Mouse (Mus musculus) right cerebral cortex, postnatal 4 days (tissue): Measurements from ENCODE around the gene Lrmda.

Experiments used
- DNase-seq: peaks from one replicate; pipeline ENCODE4 v3.0.0-alpha.2; 2022

Lrmda gene

GRCm38 (mm10) chr14:22101961-22102805, 82.7 kb downstream of the Lrmda start:
- no peak for DNase-seq

DNA sequence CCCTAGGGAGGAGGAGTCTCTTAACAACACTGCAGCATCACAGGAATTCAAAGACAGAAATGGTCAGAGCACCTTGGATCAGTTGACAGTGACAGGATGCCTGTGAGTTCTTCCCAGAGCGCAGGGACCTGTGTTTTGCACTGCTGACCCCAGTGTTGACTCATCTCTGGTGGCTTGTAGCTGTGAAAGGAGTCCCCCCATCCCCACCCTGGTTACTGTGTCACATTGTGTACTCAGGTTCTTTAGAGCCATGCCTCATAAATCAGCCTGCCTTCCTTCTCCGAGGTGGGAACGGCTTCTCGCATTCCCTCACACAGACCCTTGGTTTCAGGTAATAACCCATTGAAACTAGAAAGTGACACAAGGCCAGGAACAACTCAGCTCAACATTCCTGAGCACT, 86.3 kb downstream of the Lrmda start:
- no peak for DNase-seq

DNA sequence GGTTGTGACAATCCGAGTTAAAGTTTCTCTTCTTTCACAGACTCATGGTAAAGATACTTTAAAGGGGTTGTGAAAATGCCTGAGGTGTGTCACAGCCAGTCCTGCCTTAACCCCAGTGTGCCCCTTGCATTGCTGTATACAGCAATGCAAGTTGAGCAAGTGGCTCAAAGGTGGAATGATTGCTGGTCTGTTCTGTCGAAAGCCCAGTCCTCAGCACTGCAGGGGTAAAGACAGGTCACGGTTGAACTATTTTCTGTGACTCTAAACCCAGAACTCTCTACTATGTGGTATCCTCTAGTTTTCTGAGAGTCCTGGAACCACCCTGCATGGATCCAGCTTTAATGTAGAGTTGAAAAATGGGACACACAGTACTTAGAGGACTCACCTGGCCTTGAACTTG, 87.3 kb downstream of the Lrmda start:
- no peak for DNase-seq

DNA sequence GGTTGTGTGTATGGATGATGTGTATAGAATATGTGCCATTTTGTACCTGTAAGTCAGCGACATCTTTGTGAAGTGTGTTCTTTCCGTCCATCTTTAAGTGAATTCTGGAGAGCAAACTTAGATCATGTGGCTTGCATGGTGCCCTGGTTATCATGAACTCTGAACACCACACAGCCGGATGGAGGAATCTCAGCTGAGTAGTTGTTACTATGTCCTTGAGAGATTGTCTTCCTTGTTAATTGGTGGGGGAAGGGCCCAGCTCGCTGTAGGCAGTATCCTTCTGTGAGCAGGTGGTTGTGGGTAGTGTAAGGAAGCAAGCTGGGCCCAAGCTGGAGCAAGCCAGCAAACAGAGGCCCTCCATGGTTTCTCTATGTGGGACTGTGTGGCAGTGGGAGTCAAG, 89.9 kb downstream of the Lrmda start:
- DNase-seq, result no peak

DNA sequence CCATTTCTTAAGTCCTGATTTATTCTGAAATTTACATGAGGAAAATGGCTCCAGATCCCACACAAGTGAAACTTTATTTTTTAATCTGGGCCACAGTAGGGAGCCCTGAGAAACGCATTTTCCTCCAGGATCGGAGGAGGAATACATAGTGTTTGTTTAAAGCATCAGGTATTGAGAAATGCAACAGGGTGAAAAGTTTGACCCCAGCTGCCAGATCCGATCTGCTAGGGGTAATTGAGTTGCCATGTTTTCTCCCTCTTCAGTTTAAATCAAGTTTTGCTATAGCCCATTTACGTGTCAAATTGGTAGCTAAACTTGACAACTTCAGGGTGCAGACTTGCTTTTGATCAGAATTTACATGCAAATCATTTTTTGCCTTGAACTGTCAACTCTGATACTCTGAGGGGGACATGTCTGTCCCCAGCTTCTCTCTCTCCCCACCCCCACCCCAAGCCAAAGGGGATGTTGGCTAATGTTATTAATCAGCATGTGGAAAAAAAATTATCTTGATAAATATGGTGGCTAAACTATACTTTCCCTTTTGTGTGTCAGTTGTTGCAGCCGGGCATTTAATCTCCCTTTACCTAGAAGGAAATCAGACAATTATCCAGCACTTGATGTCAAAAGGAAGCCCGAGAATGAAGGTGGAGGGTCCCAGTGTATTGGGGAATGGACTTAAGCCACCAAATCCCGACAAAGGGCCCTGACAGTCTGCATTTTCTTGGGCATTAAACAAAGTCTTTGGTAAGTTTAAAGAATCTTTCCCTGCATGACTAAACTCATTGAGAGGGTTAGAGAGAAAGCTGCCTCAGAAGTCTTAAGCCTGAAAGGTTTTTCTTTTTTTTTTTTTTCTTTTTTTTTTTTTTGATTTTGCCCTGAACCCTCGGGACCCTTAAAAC, 94.2 kb downstream of the Lrmda start:
- no peak for DNase-seq

DNA sequence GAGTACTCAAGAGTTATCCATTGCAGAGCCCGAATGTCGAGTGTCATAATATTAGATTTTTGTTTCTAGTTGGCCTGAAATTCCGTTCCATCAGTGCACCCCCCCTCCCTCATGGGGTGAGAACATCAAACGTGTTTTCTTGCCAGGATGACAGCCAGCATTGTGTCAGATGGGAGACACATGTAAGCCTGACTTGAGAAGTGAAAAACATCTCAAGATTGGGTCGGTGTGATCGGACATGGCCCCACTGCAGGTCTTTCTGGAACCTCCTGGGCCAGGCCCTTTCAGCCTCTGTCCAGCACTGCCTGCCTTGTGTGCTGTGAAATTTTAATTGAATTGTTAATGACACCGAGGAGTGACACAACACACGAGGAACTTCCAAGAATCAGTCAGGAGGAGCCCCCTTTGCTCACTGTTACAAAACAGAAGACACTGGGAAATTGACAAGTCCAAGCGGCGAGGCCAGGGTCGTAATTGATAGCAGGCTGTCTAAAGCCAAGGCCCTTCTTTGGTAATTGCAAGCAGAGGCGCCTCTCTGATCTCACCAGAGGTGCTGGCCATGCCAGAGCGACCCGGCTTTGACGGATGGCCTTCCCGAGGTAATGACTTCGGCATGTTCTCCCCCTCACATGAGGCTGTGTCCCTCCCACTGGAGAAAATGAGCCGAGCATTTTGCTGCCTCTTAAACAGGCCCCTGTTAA, 95.3 kb downstream of the Lrmda start:
- no peak for DNase-seq

DNA sequence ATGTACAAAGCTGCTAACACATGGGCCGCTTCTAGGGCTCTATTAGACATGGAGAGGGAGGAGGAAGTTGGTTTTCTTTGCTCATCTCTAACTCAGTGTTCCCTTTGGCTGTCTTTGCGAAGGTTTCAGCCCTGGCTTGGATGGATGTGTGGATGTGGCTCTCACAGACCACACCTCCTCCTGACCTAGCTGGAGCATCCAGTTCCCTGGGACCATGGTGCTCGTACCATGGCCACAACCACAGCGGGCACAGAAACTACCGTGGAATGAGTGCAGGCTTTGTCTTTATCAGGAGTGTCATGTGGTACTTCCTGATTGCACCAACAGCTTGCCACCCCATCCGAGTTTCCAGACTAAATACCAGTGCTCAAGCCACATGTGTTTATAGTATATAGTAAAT, 98.6 kb downstream of the Lrmda start:
- no peak for DNase-seq

- DNase-seq, result no peak
Observed at GRCm38 (mm10) chr14:22118512-22118911, 99.0 kb downstream of the Lrmda start.

- no peak for DNase-seq
Observed at GRCm38 (mm10) chr14:22126276-22126675, 106.8 kb downstream of the Lrmda start.

GRCm38 (mm10) chr14:22126859-22127258, 107.3 kb downstream of the Lrmda start:
- DNase-seq, result no peak

DNA sequence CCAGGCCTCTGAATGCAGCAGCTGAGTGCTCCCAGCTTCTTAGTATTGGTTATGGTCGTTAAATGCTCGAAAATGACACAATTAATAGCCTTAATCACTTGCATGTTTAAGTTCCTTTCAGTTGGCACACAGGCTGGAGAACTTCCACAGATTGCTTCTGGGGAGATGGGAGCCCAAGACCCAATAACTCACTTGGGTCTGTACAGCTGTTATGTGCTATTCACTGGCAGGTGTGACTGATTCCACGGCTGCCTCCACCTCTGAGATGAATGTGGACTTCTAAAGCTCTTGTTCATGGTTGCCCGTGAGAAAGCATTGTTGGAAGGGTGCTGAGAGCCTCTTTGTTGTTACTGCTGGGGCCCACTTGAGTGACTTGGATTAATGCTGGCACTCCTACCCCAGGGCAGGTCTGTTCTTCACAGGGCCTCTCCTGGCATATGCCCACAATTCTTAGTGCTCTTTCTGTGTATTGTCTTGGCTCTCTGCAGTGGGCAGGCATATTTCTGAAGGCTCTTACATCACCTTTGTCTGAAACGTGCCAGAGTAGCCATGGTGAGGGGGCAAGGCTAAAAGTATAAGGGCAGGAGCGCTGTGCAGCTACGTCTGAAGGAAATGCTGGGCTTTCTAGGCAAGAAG, 111.6 kb downstream of the Lrmda start:
- no peak for DNase-seq

- DNase-seq, result no peak
Observed at GRCm38 (mm10) chr14:22139281-22139680, 119.8 kb downstream of the Lrmda start.

DNA sequence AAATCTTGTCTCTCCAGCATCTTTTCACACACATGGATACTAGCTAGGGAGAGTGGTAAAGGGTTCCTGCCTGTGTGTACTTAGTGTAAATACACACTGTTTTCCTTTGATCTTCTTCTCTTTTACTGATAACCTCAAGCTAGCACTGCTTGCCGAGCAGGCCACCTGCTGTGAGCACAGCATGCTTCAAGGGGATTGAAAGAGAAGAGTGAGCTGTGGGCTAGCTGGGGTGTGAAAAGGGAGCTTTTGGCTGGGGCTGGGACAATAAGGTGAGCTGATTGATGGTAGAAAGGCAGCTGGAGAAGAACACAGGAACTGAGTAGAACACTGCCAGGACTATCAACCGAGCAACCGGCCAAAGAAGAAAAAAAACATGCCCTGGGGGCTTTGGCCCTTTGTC, 124.5 kb downstream of the Lrmda start:
- DNase-seq, result no peak

GRCm38 (mm10) chr14:22145863-22146262, 126.4 kb downstream of the Lrmda start:
- no peak for DNase-seq

DNA sequence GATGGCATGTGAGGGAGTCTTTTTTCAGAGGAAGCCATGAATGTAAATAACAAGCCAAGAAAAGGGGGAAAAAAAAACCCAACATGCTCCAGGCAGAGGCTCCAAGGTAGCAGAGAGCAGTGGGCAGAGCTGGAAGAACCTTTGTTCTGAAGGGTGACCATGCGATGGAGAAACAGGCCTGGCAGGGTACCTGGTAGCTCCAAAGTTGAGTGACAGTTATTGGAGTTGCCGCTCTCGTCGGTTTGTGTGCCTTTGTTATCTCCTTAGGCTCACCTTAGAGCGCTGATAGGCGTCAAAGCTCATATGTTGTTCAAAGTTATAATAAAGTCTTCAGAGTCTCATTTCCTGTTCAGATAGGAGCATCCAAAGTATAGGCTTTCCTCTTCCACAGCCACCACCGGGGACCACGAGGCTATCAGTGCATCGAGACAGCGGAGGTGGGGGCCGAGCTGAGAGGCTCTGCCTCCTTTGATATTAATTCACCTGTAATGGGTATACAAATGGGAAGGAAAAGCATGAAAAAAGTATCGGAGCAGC, 127.1 kb downstream of the Lrmda start:
- no peak for DNase-seq

GRCm38 (mm10) chr14:22147341-22148024, 128.0 kb downstream of the Lrmda start:
- no peak for DNase-seq

GRCm38 (mm10) chr14:22152701-22153100, 133.2 kb downstream of the Lrmda start:
- no peak for DNase-seq

DNA sequence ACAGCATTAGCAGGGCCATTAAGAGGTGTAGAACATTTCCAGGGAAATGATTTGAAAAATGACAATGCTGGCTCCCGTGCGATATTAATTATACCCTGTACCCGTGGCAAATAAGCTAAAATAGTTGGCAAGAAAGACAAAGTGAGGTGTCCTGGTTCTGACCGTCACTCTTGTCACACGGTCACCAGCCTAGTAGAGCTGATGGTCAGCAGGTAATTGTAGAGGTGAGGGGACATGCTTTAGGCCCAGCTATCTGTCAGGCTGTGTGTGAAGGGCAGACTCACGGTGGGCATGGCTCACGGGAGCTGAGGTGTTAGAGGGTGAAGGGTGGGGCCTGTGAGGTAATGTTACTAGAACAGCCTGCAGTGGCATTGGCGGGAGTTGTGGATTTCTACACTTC, 134.6 kb downstream of the Lrmda start:
- no peak for DNase-seq

DNA sequence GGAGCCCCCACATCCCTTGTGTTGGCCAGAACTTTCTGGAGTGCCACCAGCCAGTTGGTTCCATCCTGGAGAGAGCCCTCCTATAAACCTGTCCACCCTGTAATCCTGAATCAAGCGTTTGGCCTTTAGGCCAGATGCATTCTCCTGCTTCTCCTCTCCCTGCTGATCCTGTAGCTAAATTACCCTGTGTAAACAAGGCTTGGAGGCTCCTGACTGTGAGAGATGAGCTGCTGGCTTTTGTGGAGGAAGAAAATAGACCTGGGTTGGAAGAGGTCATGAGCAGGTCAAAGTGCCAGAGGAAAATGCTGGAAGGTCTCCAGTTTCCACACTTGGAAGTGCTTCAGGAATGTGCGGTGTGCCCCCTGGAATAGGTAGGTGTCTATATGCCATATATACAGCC, 135.5 kb downstream of the Lrmda start:
- no peak for DNase-seq

GRCm38 (mm10) chr14:22155512-22156026, 136.1 kb downstream of the Lrmda start:
- DNase-seq, result no peak

DNA sequence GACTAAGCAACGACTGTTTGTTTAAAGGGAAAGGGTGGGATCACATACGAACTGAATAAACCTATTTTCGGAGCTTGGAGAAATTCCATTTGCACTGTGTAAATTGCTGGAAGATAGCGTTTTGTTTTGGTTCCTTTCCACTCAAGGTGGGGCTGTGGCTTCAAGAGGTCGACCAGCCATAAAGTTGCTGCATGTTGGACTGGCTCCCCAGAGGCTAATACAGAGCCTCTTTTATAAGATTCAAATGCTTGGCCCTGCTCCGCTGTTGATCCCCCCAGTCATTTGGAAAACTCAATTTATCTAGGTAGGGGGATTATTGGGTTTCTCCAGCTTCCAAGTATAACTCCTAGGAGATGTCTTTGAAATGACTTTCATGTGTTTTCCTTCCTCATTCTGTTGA, 137.5 kb downstream of the Lrmda start:
- no peak for DNase-seq

GRCm38 (mm10) chr14:22161416-22161815, 141.9 kb downstream of the Lrmda start:
- no peak for DNase-seq
